Mouse (Mus musculus): ENCODE data around the gene Bend7. TPM values are rescaled to one million over a fixed set of nuclear protein-coding genes. Genes with fewer than 3 reads are reported as not detected.

The Bend7 gene
- polyA plus RNA-seq, 1 experiment = 0.49 TPM

DNA sequence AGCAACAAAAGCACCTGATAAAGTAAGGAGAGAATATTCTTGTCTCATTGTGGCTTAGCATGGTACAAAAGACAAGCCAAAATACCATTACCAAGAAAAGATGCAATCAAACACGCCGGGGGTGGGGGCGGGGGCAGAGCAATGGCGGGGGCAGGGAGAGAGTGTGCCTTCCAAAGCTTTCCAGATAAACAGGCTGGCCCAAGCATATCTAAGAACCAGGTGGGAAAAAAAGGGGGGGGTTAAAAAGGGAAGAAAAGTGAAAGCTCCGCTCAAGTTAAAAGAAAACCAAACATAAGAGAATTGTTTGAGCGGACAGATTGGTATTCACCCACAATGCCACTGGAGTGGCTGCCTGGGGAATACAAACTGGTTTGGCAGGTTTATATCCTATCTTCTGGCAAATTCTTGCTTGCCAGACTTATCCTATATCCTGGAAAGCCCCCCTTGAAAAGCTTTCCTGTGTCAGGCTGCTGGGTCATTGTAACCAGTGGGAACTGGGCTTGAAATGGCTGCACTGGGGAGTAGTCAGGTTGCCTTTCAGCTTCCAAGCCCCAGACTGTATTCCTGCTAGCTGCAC is 111.9 kb downstream of the Bend7 start:
- Histone ChIP-seq H3K36me3 (ENCODE audit: control insufficient read depth, insufficient read depth, low read length) (no peaks in the 10 kb centered on the region), H3K4me3 (ENCODE audit: control insufficient read depth, low read depth, low read length) (no peak overlapping the region), H3K27me3 (ENCODE audit: control insufficient read depth, insufficient read depth, low read length) (no peaks in the 10 kb centered on the region), H3K4me1 (ENCODE audit: control insufficient read depth, insufficient read depth, low read length) (no peaks in the 10 kb centered on the region), H3K27ac (ENCODE audit: control insufficient read depth, insufficient read depth, low read depth, low read length) (no peak overlapping the region)
- TF ChIP-seq POLR2A (IDR thresholded peaks at IDR 0.05; ENCODE audit: control insufficient read depth, low read depth, low read length) = no peak
- TF ChIP-seq CTCF (IDR thresholded peaks at IDR 0.05; ENCODE audit: control insufficient read depth, insufficient read depth, insufficient replicate concordance, low read depth, low read length) = no peak

DNA sequence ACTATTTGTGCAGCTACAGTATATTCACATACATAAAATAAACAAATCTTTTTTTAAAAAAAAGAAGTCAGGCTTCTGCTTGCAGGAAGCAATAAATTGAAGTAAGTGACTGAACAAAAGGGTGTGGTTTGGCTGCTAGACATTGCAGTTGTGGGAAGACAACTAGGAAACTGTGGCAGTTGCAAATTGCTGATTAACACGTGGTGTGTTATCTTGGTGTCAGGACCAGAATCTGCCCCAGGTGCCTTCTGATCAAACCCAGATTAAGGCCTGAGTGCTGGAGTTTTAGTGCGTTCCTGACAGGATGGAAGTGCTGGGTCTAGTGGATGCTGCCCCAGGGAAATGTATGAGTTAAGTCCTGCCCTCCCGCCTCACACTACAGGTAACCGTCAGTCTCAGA is 113.9 kb downstream of the Bend7 start:
- H3K27ac ChIP-seq (ENCODE audit: control insufficient read depth, insufficient read depth, low read depth, low read length) = no peak overlapping the region
- TF ChIP-seq POLR2A (IDR thresholded peaks at IDR 0.05; ENCODE audit: control insufficient read depth, low read depth, low read length) = no peak
- no peak for TF ChIP-seq CTCF (IDR thresholded peaks at IDR 0.05; ENCODE audit: control insufficient read depth, insufficient read depth, insufficient replicate concordance, low read depth, low read length)
- H3K36me3 ChIP-seq (ENCODE audit: control insufficient read depth, insufficient read depth, low read length) = no peaks in the 10 kb centered on the region
- no peaks in the 10 kb centered on the region for H3K27me3 ChIP-seq (ENCODE audit: control insufficient read depth, insufficient read depth, low read length)
- H3K4me1 ChIP-seq (ENCODE audit: control insufficient read depth, insufficient read depth, low read length) = no peaks in the 10 kb centered on the region
- no peak overlapping the region for H3K4me3 ChIP-seq (ENCODE audit: control insufficient read depth, low read depth, low read length)

DNA sequence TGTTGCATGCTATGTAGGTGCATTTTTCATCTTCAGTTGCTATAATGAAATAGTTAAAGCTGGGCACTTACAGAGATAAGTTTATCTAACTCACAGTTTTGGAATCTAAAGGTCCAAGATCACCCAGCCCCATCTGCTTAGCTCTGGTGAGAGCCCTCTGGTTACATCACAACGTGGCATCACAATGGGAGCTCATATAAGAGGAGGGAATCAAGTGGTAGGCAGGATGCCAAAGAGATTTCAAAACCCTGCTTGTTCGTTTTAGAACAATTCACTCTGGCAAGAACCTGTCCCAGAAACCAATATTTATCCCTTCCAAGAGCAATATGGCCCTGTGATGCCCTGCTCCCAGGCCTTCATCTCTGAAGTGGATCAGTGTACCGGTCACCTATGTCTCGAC is 114.5 kb downstream of the Bend7 start:
- no peaks in the 10 kb centered on the region for H3K36me3 ChIP-seq (ENCODE audit: control insufficient read depth, insufficient read depth, low read length)
- H3K4me3 ChIP-seq (ENCODE audit: control insufficient read depth, low read depth, low read length) = no peak overlapping the region

DNA sequence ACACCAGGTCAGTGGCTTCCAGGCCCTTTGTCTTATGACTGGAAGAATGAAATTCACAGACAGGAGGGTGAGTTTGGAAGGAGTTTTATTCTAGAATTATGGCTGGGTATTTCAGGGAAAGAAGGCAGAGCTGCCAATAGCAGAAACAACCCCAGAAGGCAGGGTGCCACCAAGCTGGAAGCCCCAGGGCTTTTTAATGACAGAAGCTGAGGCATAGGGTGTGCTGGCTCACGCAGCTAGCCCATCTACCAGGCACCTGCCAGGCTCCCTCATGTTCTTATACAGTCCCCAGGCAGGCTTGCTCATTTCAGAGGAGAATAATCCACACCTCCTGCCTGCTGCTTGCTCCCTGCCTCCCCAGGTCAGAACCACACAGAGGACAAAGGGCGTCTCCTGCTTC is 131.8 kb downstream of the Bend7 start:
- no peak for TF ChIP-seq CTCF (IDR thresholded peaks at IDR 0.05; ENCODE audit: control insufficient read depth, insufficient read depth, insufficient replicate concordance, low read depth, low read length)
- H3K4me3 ChIP-seq (ENCODE audit: control insufficient read depth, low read depth, low read length) = no peak overlapping the region
- H3K36me3 ChIP-seq (ENCODE audit: control insufficient read depth, insufficient read depth, low read length) = no peaks in the 10 kb centered on the region
- no peaks in the 10 kb centered on the region; the same call in 1 of the 2 replicates for H3K4me1 ChIP-seq (ENCODE audit: control insufficient read depth, insufficient read depth, low read length)
- no peaks in the 10 kb centered on the region for H3K27me3 ChIP-seq (ENCODE audit: control insufficient read depth, insufficient read depth, low read length)
- no peak overlapping the region for H3K27ac ChIP-seq (ENCODE audit: control insufficient read depth, insufficient read depth, low read depth, low read length)

More for the DNA sequence above, 114.5 kb downstream of the Bend7 start:
- TF ChIP-seq POLR2A (IDR thresholded peaks at IDR 0.05; ENCODE audit: control insufficient read depth, low read depth, low read length) (no peak), CTCF (IDR thresholded peaks at IDR 0.05; ENCODE audit: control insufficient read depth, insufficient read depth, insufficient replicate concordance, low read depth, low read length) (no peak)
- Histone ChIP-seq H3K4me1 (ENCODE audit: control insufficient read depth, insufficient read depth, low read length) (no peaks in the 10 kb centered on the region), H3K27me3 (ENCODE audit: control insufficient read depth, insufficient read depth, low read length) (no peaks in the 10 kb centered on the region), H3K27ac (ENCODE audit: control insufficient read depth, insufficient read depth, low read depth, low read length) (no peak overlapping the region)

Other genes with a start within 250 kb of the Bend7 start
- 9.2 and 11.1 TPM in 2 replicates for gene Prpf18, start 65.7 kb upstream of the Bend7 start, polyA plus RNA-seq (2012; rRNA removed)
- 5.8 and 6.0 TPM in 2 replicates for gene Sephs1, start 163.7 kb downstream of the Bend7 start, polyA plus RNA-seq (2012; rRNA removed)
- 8.6 and 9.1 TPM in 2 replicates for gene Phyh, start 201.2 kb downstream of the Bend7 start, polyA plus RNA-seq (2012; rRNA removed)

Measured in testis, adult 2 months (tissue).